Mouse (Mus musculus): ENCODE data around the gene Ptpa.

DNA sequence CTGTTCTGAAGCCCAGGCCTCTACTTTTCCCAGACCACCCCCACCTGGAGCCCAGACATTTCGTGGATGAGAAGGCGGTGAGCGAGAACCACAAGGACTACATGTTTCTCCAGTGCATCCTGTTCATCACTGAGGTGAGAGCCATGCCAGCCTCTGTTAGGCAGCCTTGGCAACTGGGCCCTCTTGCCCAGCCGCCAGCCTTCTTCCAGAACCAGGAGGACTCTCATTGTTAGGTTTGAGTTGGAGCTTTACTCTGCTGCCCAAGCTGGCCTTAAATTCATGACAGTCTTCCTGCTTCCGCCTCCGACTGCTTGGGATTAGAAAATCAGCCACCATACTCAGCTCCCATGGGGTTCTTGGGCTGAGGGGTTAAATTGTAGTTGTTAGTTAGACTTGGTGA lies 23.8 kb downstream of the Ptpa start:
- no peak for TF ChIP-seq POLR2A (IDR thresholded peaks at IDR 0.05; ENCODE audit: insufficient read depth, low read length)
- no peak for TF ChIP-seq CTCF (IDR thresholded peaks at IDR 0.05; ENCODE audit: low read depth, low read length)

Data from ES-Bruce4 (cell line).